Mouse (Mus musculus): Measurements from ENCODE around the gene Fbxw11. TPM values are rescaled to one million over a fixed set of nuclear protein-coding genes. Genes with fewer than 3 reads are reported as not detected.

The Fbxw11 gene
- total RNA-seq, 2 experiments from 2014 or later = 97.0 to 117 TPM

GRCm38 (mm10) chr11:32623236-32623635 is 19.3 kb upstream of the Fbxw11 start:
- DNase-seq (ENCODE audit: low spot score in 2 of 2) = no peak

- DNase-seq (ENCODE audit: low spot score in 2 of 2) = no peak
These were observed 18.6 kb upstream of the Fbxw11 start for GRCm38 (mm10) chr11:32623912-32624311.

GRCm38 (mm10) chr11:32625677-32626076 is 16.8 kb upstream of the Fbxw11 start:
- peak; percentile 60 to 63 for DNase-seq (ENCODE audit: low spot score in 2 of 2)

- DNase-seq (ENCODE audit: low spot score in 2 of 2) = no peak
These were observed 16.4 kb upstream of the Fbxw11 start for GRCm38 (mm10) chr11:32626079-32626478.

- DNase-seq (ENCODE audit: low spot score in 2 of 2) = no peak
These were observed 14.6 kb upstream of the Fbxw11 start for GRCm38 (mm10) chr11:32627900-32628299.

GRCm38 (mm10) chr11:32629713-32630211 is 12.8 kb upstream of the Fbxw11 start:
- DNase-seq (ENCODE audit: low spot score in 2 of 2) = no peak

GRCm38 (mm10) chr11:32632671-32633070 is 9.9 kb upstream of the Fbxw11 start:
- no peak for DNase-seq (ENCODE audit: low spot score in 2 of 2)

GRCm38 (mm10) chr11:32633542-32633941 is 9.0 kb upstream of the Fbxw11 start:
- DNase-seq (ENCODE audit: low spot score in 2 of 2) = no peak

GRCm38 (mm10) chr11:32634143-32634542 is 8.4 kb upstream of the Fbxw11 start:
- no peak for DNase-seq (ENCODE audit: low spot score in 2 of 2)

GRCm38 (mm10) chr11:32634842-32635241 is 7.7 kb upstream of the Fbxw11 start:
- DNase-seq (ENCODE audit: low spot score in 2 of 2) = no peak

- DNase-seq (ENCODE audit: low spot score in 2 of 2) = no peak
These were observed 6.2 kb upstream of the Fbxw11 start for GRCm38 (mm10) chr11:32636275-32636674.

- no peak for DNase-seq (ENCODE audit: low spot score in 2 of 2)
These were observed 3.8 kb upstream of the Fbxw11 start for GRCm38 (mm10) chr11:32638521-32639255.

GRCm38 (mm10) chr11:32640617-32641016 is 1.9 kb upstream of the Fbxw11 start:
- DNase-seq (ENCODE audit: low spot score in 2 of 2) = no peak

GRCm38 (mm10) chr11:32642899-32643886 is 669 bp downstream of the Fbxw11 start:
- peak; percentile 71 for DNase-seq (ENCODE audit: low spot score in 2 of 2)

GRCm38 (mm10) chr11:32644010-32644409 is 1.5 kb downstream of the Fbxw11 start:
- DNase-seq (ENCODE audit: low spot score in 2 of 2) = no peak

- DNase-seq (ENCODE audit: low spot score in 2 of 2) = no peak
These were observed 4.7 kb downstream of the Fbxw11 start for GRCm38 (mm10) chr11:32647265-32647664.

- no peak for DNase-seq (ENCODE audit: low spot score in 2 of 2)
These were observed 7.8 kb downstream of the Fbxw11 start for GRCm38 (mm10) chr11:32650236-32650749.

- DNase-seq (ENCODE audit: low spot score in 2 of 2) = no peak
These were observed 8.5 kb downstream of the Fbxw11 start for GRCm38 (mm10) chr11:32650893-32651590.

- no peak for DNase-seq (ENCODE audit: low spot score in 2 of 2)
These were observed 9.2 kb downstream of the Fbxw11 start for GRCm38 (mm10) chr11:32651723-32652122.

- no peak for DNase-seq (ENCODE audit: low spot score in 2 of 2)
These were observed 19.6 kb downstream of the Fbxw11 start for GRCm38 (mm10) chr11:32662082-32662656.

- no peak for DNase-seq (ENCODE audit: low spot score in 2 of 2)
These were observed 23.1 kb downstream of the Fbxw11 start for GRCm38 (mm10) chr11:32665639-32666038.
